15 mouse cellular contexts compared by ENCODE assay signal in the genomic region with DNA sequence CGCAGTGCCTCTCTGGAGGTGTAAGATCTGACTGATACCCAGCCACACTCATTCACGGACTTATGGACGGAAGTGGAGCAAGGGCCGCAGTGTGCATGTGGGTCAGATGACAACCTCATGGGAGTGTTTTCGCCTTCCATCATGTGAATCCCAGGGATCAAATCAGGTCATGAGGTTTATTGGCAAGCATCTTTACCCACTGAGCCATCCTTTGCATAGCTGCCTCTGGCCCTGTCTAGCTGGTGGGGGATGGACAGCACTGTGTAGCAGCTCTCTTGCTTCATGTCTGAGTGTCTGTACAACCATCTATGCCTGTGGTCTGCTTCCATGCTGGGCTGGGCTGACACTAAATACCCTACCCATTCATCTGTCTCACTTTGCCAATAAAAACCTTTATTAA.
DNase-seq lines count a peak whose midpoint lies in the region; ATAC-seq and TF ChIP-seq lines count a peak whose summit lies in the region.
"Had no signal": no experiment of that assay in that cellular context is flagged by ENCODE, and none has a peak within 500 bp of the region (broad histone marks: within the 10 kb centered on the region; RNA-seq: fewer than 3 reads in every experiment).

No protein-coding gene starts in this region.

- ATAC-seq in forebrain, embryonic 11.5 days (replicated peaks; ENCODE audit: low FRiP score), result peak; percentile 45; the same call in 1 of the 2 replicates
- ATAC-seq in forebrain, postnatal 0 days, result no peak
- peak; percentile 41; the same call in 1 of the 2 replicates for ATAC-seq in kidney, embryonic 15.5 days (replicated peaks; ENCODE audit: low FRiP score)
- ATAC-seq in Patski, result peak; percentile 58
- 0 out of 2 replicates have a peak, but pooled peaks have one; percentile 35 for ATAC-seq in limb, embryonic 14.5 days (ENCODE audit: low FRiP score, low read depth)

- no peaks in the 10 kb centered on the region for H3K27me3 ChIP-seq in forebrain, embryonic 11.5 days (ENCODE audit: control insufficient read depth, insufficient read depth, low read length)
- H3K27me3 ChIP-seq in forebrain, postnatal 0 days (ENCODE audit: insufficient read depth, low read length), result no peaks in the 10 kb centered on the region
- no peaks in the 10 kb centered on the region for H3K27me3 ChIP-seq in kidney, embryonic 15.5 days
- H3K27me3 ChIP-seq in Patski, result no peaks in the 10 kb centered on the region
- no peaks in the 10 kb centered on the region for H3K27me3 ChIP-seq in limb, embryonic 14.5 days (ENCODE audit: control insufficient read depth, insufficient read depth, low read length)
- H3K27me3 ChIP-seq: liver, embryonic 13.5 days had no signal

- no peak for DNase-seq in forebrain, embryonic 11.5 days (ENCODE audit: low spot score)
- no peak for DNase-seq in forebrain, postnatal 0 days
- no peak for DNase-seq in kidney, adult 8-10 months
- no peak for DNase-seq in Patski (ENCODE audit: low read depth, low spot score)
- no peak for DNase-seq in limb, embryonic 14.5 days (ENCODE audit: low spot score)
- no peak for DNase-seq in urinary bladder, postnatal 10 days (ENCODE audit: low spot score)
- DNase-seq in c-Kit-positive CD71-positive TER-119-positive erythroid progenitor cells, embryonic 14.5 days (ENCODE audit: low spot score), result no peak
- DNase-seq: cerebellum, adult 11 months; gastrocnemius, adult 2 months; kidney, adult 18-20 months; liver, embryonic 13.5 days; lung, postnatal 4 days; right cerebral cortex, adult 18-20 months had no signal

- H3K9me3 ChIP-seq in forebrain, embryonic 11.5 days (ENCODE audit: control insufficient read depth, low read length), result no peaks in the 10 kb centered on the region
- no peaks in the 10 kb centered on the region for H3K9me3 ChIP-seq in forebrain, postnatal 0 days (ENCODE audit: low read length)
- H3K9me3 ChIP-seq in kidney, embryonic 15.5 days (replicated peaks), result no peaks in the 10 kb centered on the region
- H3K9me3 ChIP-seq in limb, embryonic 14.5 days (ENCODE audit: control insufficient read depth, low read length), result no peaks in the 10 kb centered on the region
- H3K9me3 ChIP-seq: liver, embryonic 13.5 days had no signal

- TF ChIP-seq POLR2A in limb, embryonic 14.5 days (IDR thresholded peaks at IDR 0.05; ENCODE audit: borderline replicate concordance, extremely low read depth, insufficient read depth, insufficient read length), result no peak

- POLR2A ChIA-PET in Patski (lab: Charles Lee), result interaction anchor here (0.6 kb wide), 1 partner anchor 67 kb away, joined by 3 read pairs; no protein-coding TSS in a partner anchor

- CTCF ChIA-PET in Patski (lab: Charles Lee), result interaction anchor here (1.1 to 1.6 kb wide), 3 partner anchors 11 to 22 kb away, joined by 3 to 4 read pairs (median 4); no protein-coding TSS in a partner anchor

- no peak overlapping the region for H3K9ac ChIP-seq in forebrain, embryonic 11.5 days (ENCODE audit: low read length)
- no peak overlapping the region for H3K9ac ChIP-seq in forebrain, postnatal 0 days
- H3K9ac ChIP-seq in kidney, embryonic 15.5 days, result no peak overlapping the region
- no peak overlapping the region for H3K9ac ChIP-seq in limb, embryonic 14.5 days (ENCODE audit: low read depth, low read length, severe bottlenecking)
- H3K9ac ChIP-seq: liver, embryonic 13.5 days had no signal

- no peak overlapping the region for H3K4me3 ChIP-seq in forebrain, embryonic 11.5 days (ENCODE audit: low read depth, low read length)
- H3K4me3 ChIP-seq in forebrain, postnatal 0 days (ENCODE audit: low read depth, low read length), result no peak overlapping the region
- no peak overlapping the region for H3K4me3 ChIP-seq in kidney, embryonic 15.5 days (replicated peaks)
- no peak overlapping the region for H3K4me3 ChIP-seq in limb, embryonic 14.5 days (replicated peaks; ENCODE audit: low read length)
- H3K4me3 ChIP-seq: gastrocnemius, adult 2 months; liver, embryonic 13.5 days; myocyte had no signal

- WGBS in forebrain, embryonic 11.5 days, result 55% methylated on average over 5 of the region's 5 CpGs
- WGBS in forebrain, postnatal 0 days, result 68% methylated on average over 5 of the region's 5 CpGs
- WGBS in kidney, embryonic 15.5 days, result 57% methylated on average over 5 of the region's 5 CpGs
- WGBS in limb, embryonic 14.5 days, result 67% methylated on average over 5 of the region's 5 CpGs

- in situ Hi-C loops in Patski (cut with MboI; ENCODE audit: low pct_unique_long_range_greater_than_20kb), result no loop called here

- H3K36me3 ChIP-seq in forebrain, embryonic 11.5 days (ENCODE audit: control insufficient read depth, insufficient read depth, low read length), result no peaks in the 10 kb centered on the region
- no peaks in the 10 kb centered on the region for H3K36me3 ChIP-seq in forebrain, postnatal 0 days (ENCODE audit: insufficient read depth)
- H3K36me3 ChIP-seq in kidney, embryonic 15.5 days, result no peaks in the 10 kb centered on the region
- H3K36me3 ChIP-seq in limb, embryonic 14.5 days (ENCODE audit: control insufficient read depth, insufficient read depth, low read length), result peaks cover 4% of the 10 kb centered on the region; the same call in 1 of the 2 replicates
- H3K36me3 ChIP-seq: liver, embryonic 13.5 days had no signal

- no peak overlapping the region for H3K27ac ChIP-seq in forebrain, embryonic 11.5 days (ENCODE audit: low read depth, low read length)
- no peak overlapping the region for H3K27ac ChIP-seq in forebrain, postnatal 0 days (ENCODE audit: low read depth, low read length)
- no peak overlapping the region; the same call in 1 of the 2 replicates for H3K27ac ChIP-seq in kidney, embryonic 15.5 days
- H3K27ac ChIP-seq in limb, embryonic 14.5 days (replicated peaks; ENCODE audit: low read depth, low read length), result no peak overlapping the region
- H3K27ac ChIP-seq: gastrocnemius, adult 2 months; liver, embryonic 13.5 days had no signal

- no peak overlapping the region for H3K4me2 ChIP-seq in forebrain, embryonic 11.5 days (ENCODE audit: low read depth, low read length, severe bottlenecking)
- no peak overlapping the region for H3K4me2 ChIP-seq in forebrain, postnatal 0 days (ENCODE audit: low read depth)
- no peak overlapping the region for H3K4me2 ChIP-seq in kidney, embryonic 15.5 days
- no peak overlapping the region for H3K4me2 ChIP-seq in limb, embryonic 14.5 days (replicated peaks; ENCODE audit: low read depth, low read length, severe bottlenecking)
- H3K4me2 ChIP-seq: liver, embryonic 13.5 days had no signal

- TF ChIP-seq CTCF in forebrain, postnatal 0 days (IDR thresholded peaks at IDR 0.05; ENCODE audit: low read depth), result no peak
- no peak for TF ChIP-seq CTCF in Patski (IDR thresholded peaks at IDR 0.05)

- H3K4me1 ChIP-seq in forebrain, embryonic 11.5 days (replicated peaks; ENCODE audit: control insufficient read depth, insufficient read depth, low read length), result peaks cover 12% of the 10 kb centered on the region
- H3K4me1 ChIP-seq in forebrain, postnatal 0 days (ENCODE audit: insufficient read depth), result no peaks in the 10 kb centered on the region; the same call in 1 of the 2 replicates
- H3K4me1 ChIP-seq in kidney, embryonic 15.5 days, result peaks cover 27% of the 10 kb centered on the region
- H3K4me1 ChIP-seq in limb, embryonic 14.5 days (ENCODE audit: control insufficient read depth, insufficient read depth, low read length), result peaks cover 17% of the 10 kb centered on the region
